Mouse (Mus musculus) bone marrow, adult 2 months (tissue): ENCODE data around the gene Spdya.

Experiments
- CTCF ChIP-seq: fragments of 200-500 bp; IDR thresholded peaks from 2 replicates; pipeline ENCODE4 v1.5.1; 2011; ENCODE audit warnings: low read length, control low read depth; ENCODE audit not compliant: control insufficient read depth, insufficient read depth
- POLR2A ChIP-seq: fragments of 200-500 bp; IDR thresholded peaks from 2 replicates; pipeline ENCODE4 v1.6.1; 2011; ENCODE audit warnings: low read depth, mild to moderate bottlenecking, control low read depth, low read length, borderline replicate concordance; ENCODE audit not compliant: control insufficient read depth

- TF ChIP-seq CTCF, result no peak
- TF ChIP-seq POLR2A, result peak; percentile 71
These were observed 24.9 kb upstream of the Spdya start, which contains the start of gene Ndc80 for GRCm38 (mm10) chr17:71526711-71527564.
